Mouse (Mus musculus): ENCODE results near the gene Pigr.

Gene Pigr

GRCm38 (mm10) chr1:130887354-130887753 lies 60.9 kb downstream of the Pigr start, which contains the start of gene Il24:
Gene Il24 (minus strand): TSS chr1:130887454.
- Histone ChIP-seq H3K27me3 (ENCODE audit: control insufficient read depth, insufficient read depth, low read length, poor library complexity, severe bottlenecking) (no peaks in the 10 kb centered on the region), H3K36me3 (ENCODE audit: control insufficient read depth, insufficient read depth, low read length, poor library complexity, severe bottlenecking) (no peaks in the 10 kb centered on the region)
- no peak for DNase-seq (ENCODE audit: low read depth, low spot score)

- no peak for DNase-seq (ENCODE audit: low read depth, low spot score)
- Histone ChIP-seq H3K36me3 (ENCODE audit: control insufficient read depth, insufficient read depth, low read length, poor library complexity, severe bottlenecking) (no peaks in the 10 kb centered on the region), H3K27me3 (ENCODE audit: control insufficient read depth, insufficient read depth, low read length, poor library complexity, severe bottlenecking) (no peaks in the 10 kb centered on the region)
Observed at GRCm38 (mm10) chr1:130892446-130892845, 66.0 kb downstream of the Pigr start.

DNA sequence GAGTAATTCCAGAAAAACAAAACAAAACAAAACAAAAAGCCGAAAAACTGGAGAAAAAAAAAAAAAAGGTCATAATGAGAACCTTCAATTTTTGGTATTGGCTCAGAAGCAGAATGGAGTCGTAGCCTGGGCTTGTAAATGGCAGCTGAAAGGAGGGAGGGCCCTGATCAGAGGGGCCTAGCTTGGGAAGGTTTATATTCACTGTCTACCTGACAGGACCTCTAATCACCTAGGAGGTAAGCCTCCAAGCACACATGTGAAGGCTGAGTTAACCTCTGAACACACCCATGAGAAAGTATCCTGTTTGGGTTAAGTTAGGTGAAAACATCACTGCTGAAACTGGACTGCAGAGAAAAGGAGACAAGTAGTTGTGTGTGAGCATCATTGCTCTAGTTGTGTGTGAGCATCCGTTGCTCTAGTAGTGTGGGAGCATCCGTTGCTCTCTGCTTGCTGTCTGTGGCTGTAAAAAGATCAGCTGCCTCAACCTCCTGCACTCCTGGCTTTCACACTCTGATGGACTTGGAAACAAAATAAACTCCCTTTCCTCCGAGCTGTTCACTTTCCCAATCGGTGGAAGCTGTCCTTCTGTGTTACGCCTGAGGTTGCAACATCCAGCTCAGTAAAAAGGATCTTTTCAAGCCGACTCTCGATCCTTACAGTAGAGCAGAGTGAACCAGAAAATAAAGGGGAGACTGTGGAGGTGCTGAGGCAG lies 67.0 kb downstream of the Pigr start:
- DNase-seq (ENCODE audit: low read depth, low spot score) = no peak
- no peaks in the 10 kb centered on the region for H3K36me3 ChIP-seq (ENCODE audit: control insufficient read depth, insufficient read depth, low read length, poor library complexity, severe bottlenecking)
- H3K27me3 ChIP-seq (ENCODE audit: control insufficient read depth, insufficient read depth, low read length, poor library complexity, severe bottlenecking) = no peaks in the 10 kb centered on the region

GRCm38 (mm10) chr1:130894468-130894867 lies 68.0 kb downstream of the Pigr start:
- Histone ChIP-seq H3K27me3 (ENCODE audit: control insufficient read depth, insufficient read depth, low read length, poor library complexity, severe bottlenecking) (no peaks in the 10 kb centered on the region), H3K36me3 (ENCODE audit: control insufficient read depth, insufficient read depth, low read length, poor library complexity, severe bottlenecking) (no peaks in the 10 kb centered on the region)
- DNase-seq (ENCODE audit: low read depth, low spot score) = no peak
